Mouse (Mus musculus) stomach, embryonic 16.5 days (tissue): ENCODE data around the gene Otulin. TPM values are rescaled to one million over a fixed set of nuclear protein-coding genes. Genes with fewer than 3 reads are reported as not detected.

Source experiments
- ATAC-seq: fragments of 200-750 bp; cut with Nextera tagmentation; 2 replicates; pipeline ENCODE4 v1.8.0; 2017; ENCODE audit warnings: moderate number of reproducible peaks, moderate TSS enrichment; ENCODE audit not compliant: insufficient read depth, low FRiP score
- H3K27ac ChIP-seq: fragments of 300-500 bp; sonication (generic); 2 replicates; pipeline ENCODE4 v1.5.1; 2014; ENCODE audit warnings: low read length
- H3K27me3 ChIP-seq: fragments of 300-500 bp; sonication (generic); 2 replicates; pipeline ENCODE4 v1.6.1; 2014; ENCODE audit warnings: low read length, control low read depth, mixed read lengths; ENCODE audit not compliant: control insufficient read depth, insufficient read depth
- H3K36me3 ChIP-seq: fragments of 300-500 bp; sonication (generic); 2 replicates; pipeline ENCODE4 v1.6.1; 2014; ENCODE audit warnings: low read length; ENCODE audit not compliant: control insufficient read depth, insufficient read depth
- H3K4me1 ChIP-seq: fragments of 300-500 bp; sonication (generic); 2 replicates; pipeline ENCODE4 v1.6.1; 2014; ENCODE audit warnings: low read length, control low read depth, mixed read lengths; ENCODE audit not compliant: control insufficient read depth, insufficient read depth
- H3K4me2 ChIP-seq: fragments of 300-500 bp; sonication (generic); 2 replicates; pipeline ENCODE4 v1.6.1; 2014; ENCODE audit warnings: low read depth, low read length, mixed read lengths
- H3K4me3 ChIP-seq: fragments of 300-500 bp; sonication (generic); replicated peaks from 2 replicates; pipeline ENCODE4 v1.5.1; 2014; ENCODE audit warnings: mild to moderate bottlenecking, low read length
- H3K9ac ChIP-seq: fragments of 300-500 bp; sonication (generic); 2 replicates; pipeline ENCODE4 v1.6.1; 2014; ENCODE audit warnings: low read length
- H3K9me3 ChIP-seq: fragments of 300-500 bp; sonication (generic); replicated peaks from 2 replicates; pipeline ENCODE4 v1.6.1; 2016; ENCODE audit warnings: low read length, control low read depth; ENCODE audit not compliant: control insufficient read depth
- WGBS: fragments of 180-500 bp; shearing (Covaris S2); extraction: QIAGEN DNeasy Blood & Tissue Kit; methylation state at CpG from one replicate; pipeline ENCODE4 v1.1.7; 2014; 5-methylcytosine and 5-hydroxymethylcytosine counted together
- polyA plus RNA-seq: library from polyadenylated mRNA; unstranded; fragments of >200 nt; fragmentation: Nextera tagmentation; extraction: Ambion mirVana; gene quantifications from 2 replicates; pipeline ENCODE4 v1.2.1, GENCODE M21; 2015

Gene Otulin
- polyA plus RNA-seq, 1 experiment from 2014 or later = 11.0 TPM

DNA sequence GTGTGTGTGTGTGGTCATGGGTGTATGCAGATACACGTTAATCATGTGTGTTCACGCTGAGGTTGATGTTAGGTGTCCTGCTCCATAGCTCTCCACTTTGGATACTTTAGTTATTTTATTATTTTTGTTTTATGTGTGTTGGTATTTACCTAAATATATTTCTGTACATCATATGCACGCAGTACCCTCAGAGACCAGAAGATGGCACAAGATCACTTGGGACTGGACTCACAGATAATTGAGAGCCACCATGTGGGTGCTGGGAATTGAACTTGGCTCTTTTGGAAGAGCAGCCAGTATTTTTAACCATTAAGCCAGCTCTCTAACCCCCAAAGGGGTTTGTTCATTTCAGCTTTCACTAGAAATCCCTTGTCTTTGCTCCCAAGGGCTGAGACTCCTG lies 48.1 kb downstream of the Otulin start:
- Histone ChIP-seq H3K4me3 (no peak overlapping the region), H3K9me3 (no peaks in the 10 kb centered on the region), H3K36me3 (0 out of 2 replicates have a peak, but pooled peaks cover 2% of the 10 kb centered on the region), H3K4me1 (no peaks in the 10 kb centered on the region), H3K27me3 (no peaks in the 10 kb centered on the region), H3K4me2 (no peak overlapping the region), H3K9ac (no peak overlapping the region), H3K27ac (no peak overlapping the region)
- 94% methylated on average over 3 of the region's 3 CpGs for WGBS
- ATAC-seq = no peak

DNA sequence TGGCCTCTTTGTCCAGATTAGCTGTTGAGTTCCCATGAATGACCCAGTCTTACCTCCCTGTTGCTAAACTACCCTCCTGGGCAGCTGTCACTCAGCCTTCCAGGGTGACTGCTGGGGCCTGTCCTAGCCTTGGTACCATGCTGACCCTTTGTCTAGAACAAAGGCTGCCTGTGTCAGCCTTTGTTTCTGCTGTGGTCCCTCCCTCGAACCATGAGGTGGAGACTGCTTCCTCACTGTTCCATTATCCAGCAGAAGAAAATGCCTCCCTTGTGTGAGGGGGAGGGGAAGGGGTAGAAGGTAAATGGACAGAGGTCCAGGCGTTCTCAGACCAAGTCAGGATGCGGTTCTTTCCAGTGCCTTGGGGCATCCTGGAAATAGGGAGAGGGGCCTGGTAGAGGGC lies 48.9 kb downstream of the Otulin start:
- Histone ChIP-seq H3K4me1 (no peaks in the 10 kb centered on the region), H3K9me3 (no peaks in the 10 kb centered on the region), H3K4me2 (no peak overlapping the region), H3K36me3 (0 out of 2 replicates have a peak, but pooled peaks cover 2% of the 10 kb centered on the region), H3K27ac (no peak overlapping the region), H3K9ac (no peak overlapping the region), H3K27me3 (no peaks in the 10 kb centered on the region), H3K4me3 (no peak overlapping the region)
- no peak for ATAC-seq
- WGBS = 76% methylated on average over 3 of the region's 3 CpGs

- Histone ChIP-seq H3K27me3 (no peaks in the 10 kb centered on the region), H3K4me2 (no peak overlapping the region), H3K4me3 (no peak overlapping the region), H3K36me3 (0 out of 2 replicates have a peak, but pooled peaks cover 2% of the 10 kb centered on the region), H3K4me1 (no peaks in the 10 kb centered on the region), H3K9me3 (no peaks in the 10 kb centered on the region), H3K9ac (no peak overlapping the region), H3K27ac (no peak overlapping the region)
- 83% methylated on average over 2 of the region's 2 CpGs for WGBS
- no peak for ATAC-seq
These were observed 49.7 kb downstream of the Otulin start for GRCm38 (mm10) chr15:27580771-27581170.

- no peak for ATAC-seq
- Histone ChIP-seq H3K27ac (no peak overlapping the region), H3K36me3 (0 out of 2 replicates have a peak, but pooled peaks cover 2% of the 10 kb centered on the region), H3K4me3 (no peak overlapping the region), H3K4me1 (no peaks in the 10 kb centered on the region), H3K27me3 (no peaks in the 10 kb centered on the region), H3K9me3 (no peaks in the 10 kb centered on the region), H3K4me2 (no peak overlapping the region), H3K9ac (no peak overlapping the region)
- 76% methylated on average over 2 of the region's 2 CpGs for WGBS
These were observed 50.6 kb downstream of the Otulin start for GRCm38 (mm10) chr15:27579853-27580252.

DNA sequence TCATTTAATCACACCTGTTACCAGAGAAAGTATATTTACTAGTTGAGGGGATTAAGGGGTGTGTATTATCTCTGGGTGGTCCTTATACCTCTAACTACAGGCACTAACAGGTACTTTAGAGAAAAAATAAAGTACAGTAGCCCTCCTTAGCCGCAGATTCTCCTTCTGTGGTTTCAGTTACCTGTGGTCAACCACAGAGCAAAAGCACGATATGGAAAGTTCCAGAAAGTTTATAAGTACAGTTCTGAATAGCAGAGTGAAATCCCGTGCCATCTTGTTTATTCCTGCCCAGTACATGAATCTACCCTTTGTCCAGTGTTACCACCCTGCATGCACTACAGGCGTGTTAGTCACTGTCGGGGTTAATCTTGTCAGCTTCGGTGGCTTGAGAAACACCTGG lies 51.6 kb downstream of the Otulin start:
- no peak for ATAC-seq

GRCm38 (mm10) chr15:27577915-27578780 lies 52.3 kb downstream of the Otulin start:
- no peak overlapping the region for H3K27ac ChIP-seq
- 74% methylated on average over 16 of the region's 16 CpGs for WGBS
- no peak overlapping the region for H3K4me2 ChIP-seq
- H3K4me1 ChIP-seq = no peaks in the 10 kb centered on the region
- peak; percentile 64; the same call in 1 of the 2 replicates for ATAC-seq
- no peaks in the 10 kb centered on the region for H3K9me3 ChIP-seq
- H3K9ac ChIP-seq = no peak overlapping the region
- H3K27me3 ChIP-seq = no peaks in the 10 kb centered on the region
- 0 out of 2 replicates have a peak, but pooled peaks cover 2% of the 10 kb centered on the region for H3K36me3 ChIP-seq
- H3K4me3 ChIP-seq = no peak overlapping the region

More for the DNA sequence above, 51.6 kb downstream of the Otulin start:
- H3K27ac ChIP-seq = no peak overlapping the region
- H3K9ac ChIP-seq = no peak overlapping the region
- no peaks in the 10 kb centered on the region for H3K27me3 ChIP-seq
- 0 out of 2 replicates have a peak, but pooled peaks cover 2% of the 10 kb centered on the region for H3K36me3 ChIP-seq
- no peaks in the 10 kb centered on the region for H3K4me1 ChIP-seq
- no peak overlapping the region for H3K4me3 ChIP-seq
- 78% methylated on average over 6 of the region's 6 CpGs for WGBS
- no peaks in the 10 kb centered on the region for H3K9me3 ChIP-seq
- H3K4me2 ChIP-seq = no peak overlapping the region

DNA sequence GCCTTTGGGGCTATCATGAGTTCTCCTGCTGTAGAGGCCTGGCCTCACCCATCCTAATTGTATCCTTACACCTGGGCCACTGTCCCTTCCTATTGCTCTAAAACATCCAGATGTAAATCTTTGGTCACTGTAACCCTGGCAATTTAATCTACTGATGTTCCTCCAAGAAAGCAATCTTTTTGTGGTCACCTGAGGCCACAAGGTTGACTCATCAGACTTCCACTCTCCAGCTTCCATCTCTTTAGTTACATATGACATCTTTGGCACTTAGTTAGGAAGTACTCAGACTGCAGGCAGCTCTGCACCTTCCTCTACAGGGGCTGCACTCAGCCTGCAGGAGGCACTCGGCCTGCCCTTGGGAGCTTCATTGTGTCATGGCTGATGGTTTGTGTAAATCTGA lies 53.6 kb downstream of the Otulin start:
- Histone ChIP-seq H3K36me3 (0 out of 2 replicates have a peak, but pooled peaks cover 4% of the 10 kb centered on the region), H3K27ac (no peak overlapping the region), H3K4me1 (no peaks in the 10 kb centered on the region), H3K4me3 (no peak overlapping the region), H3K9me3 (no peaks in the 10 kb centered on the region), H3K9ac (no peak overlapping the region), H3K27me3 (no peaks in the 10 kb centered on the region), H3K4me2 (no peak overlapping the region)
- ATAC-seq = no peak
- whole genome bisulfite sequencing = 69% methylated on average over 1 of the region's 1 CpGs

GRCm38 (mm10) chr15:27575932-27576331 lies 54.6 kb downstream of the Otulin start:
- 76% methylated on average over 3 of the region's 3 CpGs for WGBS

GRCm38 (mm10) chr15:27574992-27575781 lies 55.3 kb downstream of the Otulin start:
- WGBS = 77% methylated on average over 8 of the region's 8 CpGs

More at GRCm38 (mm10) chr15:27575932-27576331, 54.6 kb downstream of the Otulin start:
- H3K4me2 ChIP-seq = no peak overlapping the region
- H3K9me3 ChIP-seq = no peaks in the 10 kb centered on the region
- ATAC-seq = no peak
- H3K27ac ChIP-seq = no peak overlapping the region
- H3K4me1 ChIP-seq = no peaks in the 10 kb centered on the region
- 0 out of 2 replicates have a peak, but pooled peaks cover 4% of the 10 kb centered on the region for H3K36me3 ChIP-seq
- H3K27me3 ChIP-seq = no peaks in the 10 kb centered on the region
- no peak overlapping the region for H3K4me3 ChIP-seq
- H3K9ac ChIP-seq = no peak overlapping the region

More at GRCm38 (mm10) chr15:27574992-27575781, 55.3 kb downstream of the Otulin start:
- H3K4me2 ChIP-seq = no peak overlapping the region
- no peak for ATAC-seq
- H3K36me3 ChIP-seq = 0 out of 2 replicates have a peak, but pooled peaks cover 4% of the 10 kb centered on the region
- H3K9me3 ChIP-seq = no peaks in the 10 kb centered on the region
- H3K4me3 ChIP-seq = no peak overlapping the region
- no peaks in the 10 kb centered on the region for H3K4me1 ChIP-seq
- H3K27me3 ChIP-seq = no peaks in the 10 kb centered on the region
- H3K9ac ChIP-seq = no peak overlapping the region
- no peak overlapping the region; the same call in 1 of the 2 replicates for H3K27ac ChIP-seq
